Mouse (Mus musculus): ENCODE results near the gene Serpina3m.
"Not testable (repeated sequence)": the region's sequence is repeated elsewhere in the genome, so short reads cannot be mapped to it uniquely, and the experiment has no call there.

Serpina3m gene

DNA sequence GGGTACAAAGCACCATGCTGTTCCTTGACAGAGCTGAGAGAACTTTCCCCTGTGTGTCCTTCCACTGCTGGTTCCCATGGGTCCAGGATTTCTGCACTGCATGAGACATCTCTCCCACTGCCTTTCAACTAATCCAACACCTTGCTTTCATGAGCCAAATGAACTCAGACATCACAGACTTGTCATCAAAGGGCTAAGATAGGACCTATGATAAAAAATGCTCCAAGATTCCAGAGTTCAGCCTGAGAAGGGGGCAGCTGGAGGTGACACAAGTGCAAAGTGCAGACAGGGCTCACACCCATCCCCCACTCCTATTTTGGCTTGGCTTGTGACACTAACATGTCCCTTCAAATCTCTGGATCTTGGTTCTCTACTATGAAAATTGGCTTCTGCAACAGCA is 50.2 kb downstream of the Serpina3m start:
- no peak for ATAC-seq (ENCODE audit: low TSS enrichment)

DNA sequence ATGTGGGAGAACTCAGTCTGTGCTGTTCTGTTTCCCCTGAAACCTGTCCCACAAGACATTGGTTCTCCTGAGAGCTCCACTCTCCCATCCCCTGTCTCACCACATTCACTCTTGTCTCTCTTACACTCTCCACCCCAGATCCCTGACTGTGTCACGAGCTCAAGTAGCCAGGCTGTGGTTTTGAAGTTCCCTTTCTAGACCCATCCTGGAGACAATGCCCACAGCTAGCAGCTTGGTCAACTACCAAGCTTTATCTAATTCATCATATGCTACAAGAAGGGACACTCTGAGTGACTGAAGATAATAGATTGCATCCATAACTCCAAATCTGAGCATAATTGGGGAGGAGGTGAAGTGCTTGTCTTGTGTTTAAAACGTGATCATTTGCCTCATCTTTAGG is 52.8 kb downstream of the Serpina3m start:
- ATAC-seq (ENCODE audit: low TSS enrichment): not testable (repeated sequence)

DNA sequence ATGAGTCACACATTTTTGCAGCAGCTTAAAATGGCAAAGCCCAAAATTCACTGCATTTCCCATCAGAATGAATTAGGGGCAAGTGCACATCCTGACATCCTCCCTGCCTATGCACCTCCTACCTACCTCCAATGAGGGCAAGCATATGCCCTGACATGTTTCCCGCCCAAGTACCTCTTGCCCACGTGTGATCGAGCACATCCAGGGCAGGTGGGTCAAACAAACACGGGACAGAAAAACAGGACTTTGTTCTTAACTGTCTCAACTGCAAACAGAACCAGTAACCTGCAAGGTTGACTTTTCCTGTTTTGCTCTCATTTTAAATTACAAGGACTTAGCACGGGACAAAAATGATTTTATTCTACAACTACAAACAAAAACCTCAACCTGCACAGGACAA is 65.7 kb downstream of the Serpina3m start:
- ATAC-seq (ENCODE audit: low TSS enrichment): no peak

DNA sequence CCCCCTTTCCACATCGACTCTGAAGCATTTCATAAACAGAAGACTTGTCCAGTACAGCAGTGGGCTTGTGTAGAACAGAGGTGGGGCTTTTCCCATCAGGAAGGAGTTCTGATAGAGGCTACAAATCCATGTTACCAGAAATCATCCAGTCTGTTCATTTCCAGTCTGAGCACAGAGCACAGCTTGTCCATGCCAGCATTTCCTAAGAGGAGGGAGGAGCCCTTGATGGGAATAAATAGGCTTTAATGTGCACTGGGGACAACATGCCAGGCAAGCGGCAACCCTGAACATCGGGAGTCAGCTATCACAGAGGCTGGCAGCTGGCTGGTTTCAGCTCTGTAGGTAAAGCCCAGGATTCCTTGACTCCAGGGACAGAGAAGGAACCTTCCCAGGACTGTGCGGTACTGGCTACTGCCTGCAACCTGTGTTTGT is 68.2 kb downstream of the Serpina3m start, which contains the start of gene Serpina3n:
TSS of gene Serpina3n (plus strand) at position 276 of the 432 bp plus-strand sequence.
- ATAC-seq (ENCODE audit: low TSS enrichment): peak; percentile 82

DNA sequence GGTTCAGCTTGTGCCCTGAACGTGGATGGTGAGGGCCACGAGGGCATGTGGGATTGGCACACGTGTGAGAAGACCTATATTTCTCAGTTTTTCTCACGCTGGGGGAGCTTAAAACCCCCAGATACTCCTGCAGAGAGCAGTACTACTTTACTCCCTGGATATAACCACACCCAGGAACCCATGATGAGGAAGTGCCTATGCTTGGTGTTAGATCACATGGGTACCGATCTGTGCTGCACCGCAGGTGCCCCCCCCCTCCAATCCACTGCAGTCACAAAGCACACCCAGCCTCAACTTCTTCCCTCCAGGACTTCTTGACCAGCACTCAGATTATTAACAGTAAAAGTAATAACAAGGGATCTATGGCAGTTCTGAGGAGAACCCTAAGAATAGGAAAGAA is 74.2 kb downstream of the Serpina3m start:
- no peak for ATAC-seq (ENCODE audit: low TSS enrichment)

DNA sequence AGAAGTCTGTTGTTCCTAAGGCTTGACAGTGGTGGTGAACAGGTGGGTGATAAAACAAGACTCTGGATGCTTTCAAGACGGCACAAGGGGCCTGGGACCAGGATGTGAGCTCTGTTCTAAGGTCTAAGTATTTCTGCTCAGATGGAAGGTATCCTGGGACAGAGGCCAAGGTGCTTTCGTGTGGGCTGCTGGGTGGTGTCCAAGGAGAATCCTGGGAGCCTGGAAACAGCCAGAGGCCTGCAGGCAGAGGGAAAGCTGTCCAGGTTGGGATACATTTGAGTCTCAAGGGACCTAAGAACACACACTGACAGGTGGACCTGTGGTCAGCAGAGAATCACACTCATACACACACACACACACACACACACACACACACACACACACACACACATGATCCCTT is 76.3 kb downstream of the Serpina3m start:
- no peak for ATAC-seq (ENCODE audit: low TSS enrichment)

DNA sequence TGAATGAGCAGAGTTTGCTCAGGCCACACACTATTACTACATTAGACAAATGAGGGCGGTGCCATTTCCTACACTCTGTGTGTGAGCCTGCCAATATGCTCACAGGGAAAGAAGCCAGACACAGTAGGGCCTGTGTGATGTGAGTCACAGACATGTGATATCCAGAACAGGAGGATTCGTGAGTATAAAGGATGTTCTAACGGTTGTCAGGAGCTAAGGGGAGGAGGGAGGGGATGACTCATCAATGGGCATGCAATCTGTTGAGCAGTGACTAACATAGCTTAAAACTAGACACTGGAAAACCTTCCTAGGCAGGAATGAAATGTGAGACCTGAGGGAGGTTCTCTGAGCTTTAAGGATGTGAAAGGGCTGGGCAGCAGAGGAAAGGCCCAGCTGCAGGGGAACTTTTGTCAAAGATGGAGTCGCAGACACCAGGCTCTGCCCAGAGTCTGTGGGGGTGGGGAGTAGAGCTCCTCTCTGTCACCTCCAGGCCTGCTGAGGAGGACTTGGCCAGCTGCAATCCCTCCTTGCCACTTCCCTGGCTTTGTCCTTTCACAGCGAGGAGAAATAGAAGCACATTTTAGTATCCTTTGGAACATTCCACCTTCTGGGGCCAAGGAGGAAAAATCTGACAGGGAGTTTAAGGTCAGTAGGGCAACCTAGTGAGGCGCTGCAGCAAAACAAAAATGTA is 77.5 kb downstream of the Serpina3m start:
- ATAC-seq (ENCODE audit: low TSS enrichment): peak; percentile 98

DNA sequence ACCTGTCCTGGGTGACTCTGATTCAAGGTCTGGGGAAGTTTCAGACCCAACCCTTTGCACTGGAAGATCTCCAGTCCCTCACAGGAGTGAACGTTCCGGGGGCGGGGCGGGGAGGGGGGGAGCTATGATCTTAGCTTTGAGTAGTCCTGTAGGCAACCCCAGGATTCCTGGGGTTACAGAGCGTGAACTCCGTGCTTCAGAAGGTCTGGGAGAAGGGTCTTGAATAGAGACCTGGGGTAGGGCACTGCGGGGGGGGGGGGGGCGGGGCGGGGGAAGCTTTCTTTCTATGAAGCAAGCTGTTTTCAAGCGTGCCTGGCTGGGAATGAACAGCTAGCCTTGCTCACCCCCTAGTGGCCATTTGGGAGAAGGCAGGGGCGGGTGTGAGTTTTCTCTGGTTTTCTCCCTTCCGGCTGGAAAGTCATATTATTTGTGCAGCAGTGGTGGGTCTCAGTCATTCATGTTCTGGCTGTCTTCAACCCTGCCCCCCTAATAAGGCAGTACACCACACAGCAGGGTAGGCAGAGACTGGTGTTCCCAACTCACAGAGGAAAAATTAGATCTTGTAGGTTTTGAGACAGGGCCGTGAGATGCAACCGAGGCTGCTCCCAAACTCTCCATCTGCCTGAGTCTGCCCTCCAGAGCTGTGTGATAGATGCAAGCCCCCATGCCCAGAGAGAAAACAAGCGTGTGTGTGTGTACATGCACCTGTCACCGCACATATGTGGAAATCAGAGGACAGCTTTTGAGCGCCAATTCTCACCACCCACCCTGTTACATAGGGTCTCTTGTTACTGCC is 80.3 kb downstream of the Serpina3m start:
- no peak for ATAC-seq (ENCODE audit: low TSS enrichment)

DNA sequence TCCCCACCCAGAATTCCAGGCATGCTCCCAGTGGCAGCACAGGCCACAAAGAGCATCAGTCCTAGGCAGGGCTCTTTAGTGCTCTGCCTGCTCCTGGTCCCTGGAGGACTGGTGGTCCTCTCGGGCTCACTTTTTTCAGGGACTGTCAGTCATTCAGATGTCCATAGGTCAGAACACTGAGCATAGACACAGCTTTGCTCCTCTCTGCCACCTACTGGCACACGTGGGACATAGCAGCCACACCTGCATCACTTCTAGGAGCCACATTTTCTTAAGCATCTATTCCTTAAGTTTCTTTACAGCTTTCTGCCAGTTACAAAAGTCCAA is 80.8 kb downstream of the Serpina3m start:
- ATAC-seq (ENCODE audit: low TSS enrichment): no peak

DNA sequence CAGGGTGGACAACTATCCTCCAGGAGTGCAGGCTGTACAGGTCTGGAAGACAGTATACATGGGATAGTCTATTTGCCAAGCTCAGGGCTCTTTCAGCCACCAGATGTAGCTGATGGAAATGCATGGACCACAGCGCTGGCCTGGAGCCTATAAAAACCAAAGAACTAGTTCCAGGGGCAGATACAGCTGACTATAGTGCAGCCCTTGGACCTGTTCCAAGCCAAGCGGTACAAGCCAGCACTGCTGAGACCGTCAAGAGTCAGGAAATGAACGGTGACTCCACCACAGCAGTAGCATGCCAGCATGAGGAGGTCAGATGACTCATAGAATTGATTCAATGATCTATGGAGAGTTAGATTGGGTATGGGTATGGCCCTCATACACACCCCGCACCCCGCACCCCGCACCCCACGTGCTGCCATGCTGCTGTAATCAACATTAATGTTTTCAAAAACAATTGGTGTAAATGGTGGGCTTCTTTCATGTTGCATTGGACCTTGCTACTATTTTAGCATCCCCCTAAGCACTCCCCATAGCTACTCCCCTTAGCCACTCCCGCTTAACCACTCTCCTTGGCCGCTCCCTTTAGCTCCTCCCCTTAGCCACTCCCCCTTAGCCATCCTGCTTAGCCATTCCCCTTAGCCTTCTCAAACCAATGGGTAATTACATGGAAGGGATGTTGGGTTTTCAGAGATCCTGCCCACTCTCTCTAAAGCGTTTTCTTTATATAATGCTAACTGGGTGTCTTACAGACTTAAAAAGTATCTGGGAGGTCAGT is 84.5 kb downstream of the Serpina3m start:
- ATAC-seq (ENCODE audit: low TSS enrichment): no peak

DNA sequence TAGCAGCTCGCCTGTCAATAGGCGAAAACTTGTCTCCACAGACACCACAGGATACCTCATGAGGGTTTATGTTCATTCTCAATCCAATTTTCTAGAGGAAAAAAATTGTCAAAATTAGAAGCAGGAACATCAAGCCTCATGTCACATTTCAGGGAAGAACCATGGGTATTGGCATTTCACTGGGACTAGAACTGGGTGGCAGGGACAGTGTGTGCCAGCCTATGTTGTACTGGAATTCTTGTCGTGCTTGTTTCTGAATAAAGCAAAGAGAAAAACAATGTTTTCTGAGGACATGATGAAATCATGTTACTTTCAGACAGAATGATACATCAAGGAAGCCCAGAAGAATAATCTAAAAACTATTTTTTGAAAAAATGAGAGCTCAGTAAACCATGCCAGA is 87.3 kb downstream of the Serpina3m start:
- ATAC-seq (ENCODE audit: low TSS enrichment): no peak

DNA sequence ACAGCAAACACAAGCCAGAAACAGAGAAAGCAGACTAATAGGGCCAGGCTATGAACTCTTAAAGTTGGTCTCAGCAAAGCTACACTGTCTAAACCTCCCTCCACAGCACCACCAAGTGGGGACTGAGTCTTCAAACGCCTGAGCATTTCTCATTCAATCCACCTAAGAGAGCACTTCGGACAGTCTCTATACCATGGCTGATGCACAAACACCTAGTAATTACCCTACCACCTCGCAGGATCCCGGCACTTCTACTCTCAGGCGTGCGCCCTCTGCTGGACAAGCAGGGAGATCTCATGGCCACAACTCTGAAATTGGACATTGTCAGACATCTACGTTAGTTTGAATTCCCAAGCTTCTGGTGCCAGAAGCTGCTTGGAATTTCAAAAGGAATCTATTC is 88.6 kb downstream of the Serpina3m start:
- peak; percentile 78 for ATAC-seq (ENCODE audit: low TSS enrichment)

DNA sequence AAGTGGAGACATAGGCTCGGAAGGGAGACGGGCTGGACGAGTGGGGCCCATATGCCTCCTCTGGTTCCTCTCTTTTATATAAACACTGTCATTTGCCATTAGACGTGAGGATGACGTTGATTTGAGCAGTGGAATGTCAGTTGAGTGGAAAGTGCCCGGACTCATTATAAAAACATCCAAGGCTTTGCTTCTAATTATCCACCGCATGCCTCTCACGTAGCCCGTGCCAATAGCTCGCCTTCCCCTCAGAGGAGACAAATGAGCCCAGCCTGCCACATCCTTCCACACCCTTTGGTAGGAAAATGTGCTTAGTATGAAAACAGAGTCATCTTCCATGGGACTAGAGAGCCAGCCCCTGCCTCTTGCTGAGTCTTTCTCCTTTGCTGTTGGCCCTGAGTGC is 93.1 kb downstream of the Serpina3m start:
- ATAC-seq (ENCODE audit: low TSS enrichment): no peak

DNA sequence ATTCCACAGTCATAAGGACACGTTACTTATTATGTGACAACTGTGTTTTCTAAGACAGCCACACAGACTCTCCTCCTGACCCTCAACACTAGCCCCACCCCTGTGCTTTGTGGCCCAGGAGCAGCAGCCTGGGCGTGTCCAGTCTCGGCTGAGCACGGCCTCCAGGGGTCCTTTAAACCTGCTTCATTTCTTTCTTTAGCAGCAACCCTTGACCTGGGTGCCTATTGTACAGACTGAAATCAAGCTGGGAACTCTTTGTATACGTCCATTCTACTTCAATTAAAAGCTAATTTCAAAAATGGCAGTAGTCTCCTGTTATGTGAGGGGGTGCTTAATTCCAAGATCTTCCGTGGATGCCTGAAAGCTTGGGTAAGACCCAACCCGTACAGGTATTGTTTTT is 94.9 kb downstream of the Serpina3m start:
- ATAC-seq (ENCODE audit: low TSS enrichment): no peak

DNA sequence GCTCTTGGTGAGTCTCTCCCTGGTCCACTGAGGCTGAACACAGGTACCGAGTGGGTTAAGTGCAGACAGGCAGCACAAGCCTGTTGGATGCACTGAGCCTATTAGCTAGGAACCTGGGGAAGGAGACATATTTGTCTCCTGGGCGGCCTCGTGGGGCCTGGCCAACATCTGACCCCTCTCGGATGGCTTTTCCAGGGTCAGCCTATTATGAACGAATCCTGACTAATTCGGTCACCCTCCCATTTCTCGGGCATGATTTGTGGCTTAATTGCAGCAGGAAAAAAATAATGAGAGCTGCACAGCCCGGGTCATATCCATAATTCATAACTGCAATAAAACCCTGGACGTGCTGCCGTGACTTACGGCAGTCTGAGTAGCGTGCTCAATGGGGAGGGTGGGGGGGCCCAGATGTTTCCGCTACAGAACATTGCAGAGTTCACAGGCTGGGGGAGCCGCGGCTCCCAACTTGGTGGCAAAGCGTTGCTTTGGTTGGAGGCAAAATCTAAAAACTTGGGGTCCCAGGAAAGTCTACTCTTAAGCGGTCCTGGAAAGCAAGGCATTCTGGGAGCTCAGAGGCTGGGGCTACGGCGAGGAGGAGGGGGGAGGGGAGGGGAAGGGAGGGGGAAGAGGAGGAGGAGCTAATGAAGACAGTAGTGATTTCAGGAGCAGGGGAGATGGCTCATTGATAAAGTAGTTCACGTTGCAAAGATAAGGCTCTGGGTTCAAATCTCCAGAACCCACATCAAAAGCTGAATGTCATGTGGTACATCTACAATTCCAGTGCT is 95.9 kb downstream of the Serpina3m start:
- ATAC-seq (ENCODE audit: low TSS enrichment): no peak

DNA sequence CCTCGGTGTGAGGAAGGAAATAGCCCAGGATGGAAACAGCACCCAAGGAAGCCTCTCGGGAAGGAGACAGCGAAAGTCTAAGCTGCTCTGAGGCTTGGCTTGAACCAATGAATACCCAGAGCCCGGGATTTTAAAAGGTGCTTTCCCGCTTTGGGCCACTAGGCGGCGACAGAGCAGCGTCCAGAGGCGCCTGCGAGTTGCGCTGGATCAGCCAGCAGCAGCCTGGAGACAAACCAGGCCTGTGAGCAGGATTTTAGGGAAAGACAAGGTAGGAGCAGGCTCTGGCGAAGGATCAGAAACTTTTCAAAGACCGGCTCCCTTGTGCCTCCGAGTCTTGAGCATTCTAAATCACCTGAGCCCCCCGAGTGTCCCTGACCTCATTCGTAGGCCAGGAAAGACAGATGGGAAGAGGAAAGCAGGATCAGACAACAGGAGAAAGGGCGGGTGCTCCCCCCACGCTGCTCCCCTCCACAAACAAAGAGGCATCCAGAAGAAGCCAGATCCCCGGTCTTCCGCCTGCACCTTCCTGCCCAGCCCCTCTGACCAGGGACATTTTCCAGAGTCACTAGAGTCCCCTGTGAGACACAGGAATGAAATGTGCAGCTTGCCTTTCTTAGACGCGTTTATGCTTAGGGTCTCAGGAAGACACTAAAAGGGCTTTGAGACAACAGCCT is 101.9 kb downstream of the Serpina3m start:
- peak; percentile 82 for ATAC-seq (ENCODE audit: low TSS enrichment)

DNA sequence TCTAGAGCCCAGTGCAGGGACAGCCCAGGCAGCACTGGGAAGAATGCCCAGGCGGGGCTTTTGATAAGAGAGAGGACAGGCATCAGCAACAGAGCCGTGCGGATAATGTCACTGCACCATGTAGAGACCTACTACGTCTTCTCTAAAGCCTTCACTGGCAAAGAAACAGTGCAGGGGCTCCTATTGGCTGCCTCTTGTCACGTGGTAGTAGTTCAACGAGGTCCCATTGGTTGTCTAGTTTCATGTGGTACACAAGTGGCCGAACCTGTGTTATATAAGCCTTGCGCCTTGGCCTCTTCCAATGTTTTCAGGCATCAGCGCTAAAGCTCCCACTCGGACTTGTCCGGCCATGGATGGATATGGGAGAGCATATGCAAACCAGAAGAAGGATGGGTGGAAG is 105.4 kb downstream of the Serpina3m start:
- no peak for ATAC-seq (ENCODE audit: low TSS enrichment)
